Mouse (Mus musculus) limb, embryonic 11.5 days (tissue): ENCODE measurements around the gene Serpinb1c. TPM values are rescaled to one million over a fixed set of nuclear protein-coding genes. Genes with fewer than 3 reads are reported as not detected.
A peak's percentile ranks its signal among the peaks of the same experiment; 100 is the strongest.
"Not testable (repeated sequence)": the region's sequence is repeated elsewhere in the genome, so short reads cannot be mapped to it uniquely, and the experiment has no call there.

ENCODE experiments used
- ATAC-seq: fragments of 200-750 bp; cut with Nextera tagmentation; 2 replicates; pipeline ENCODE4 v1.8.0; 2017; ENCODE audit warnings: low read depth; ENCODE audit not compliant: insufficient number of reproducible peaks, low FRiP score, low TSS enrichment
- DNase-seq: peaks from one replicate; pipeline ENCODE4 v3.0.0-alpha.2; 2015; ENCODE audit warnings: low spot score
- H3K27ac ChIP-seq: fragments of 300-500 bp; sonication (generic); replicated peaks from 2 replicates; pipeline ENCODE4 v1.5.1; 2014; ENCODE audit warnings: low read depth, mild to moderate bottlenecking, low read length
- H3K27me3 ChIP-seq: fragments of 300-500 bp; sonication (generic); 2 replicates; pipeline ENCODE4 v1.6.1; 2014; ENCODE audit warnings: mild to moderate bottlenecking, low read length, mixed read lengths; ENCODE audit not compliant: control insufficient read depth, insufficient read depth
- H3K36me3 ChIP-seq: fragments of 300-500 bp; sonication (generic); 2 replicates; pipeline ENCODE4 v1.6.1; 2014; ENCODE audit warnings: mild to moderate bottlenecking, low read length, moderate library complexity, mixed read lengths; ENCODE audit not compliant: control insufficient read depth, insufficient read depth
- H3K4me1 ChIP-seq: fragments of 300-500 bp; sonication (generic); 2 replicates; pipeline ENCODE4 v1.6.1; 2014; ENCODE audit warnings: low read length, mixed read lengths; ENCODE audit not compliant: control insufficient read depth, insufficient read depth
- H3K4me2 ChIP-seq: fragments of 300-500 bp; sonication (generic); 2 replicates; pipeline ENCODE4 v1.6.1; 2014; ENCODE audit warnings: low read depth, mild to moderate bottlenecking, moderate library complexity; ENCODE audit not compliant: severe bottlenecking
- H3K4me3 ChIP-seq: fragments of 300-500 bp; sonication (generic); 2 replicates; pipeline ENCODE4 v1.5.1; 2014; ENCODE audit warnings: low read depth, low read length
- H3K9ac ChIP-seq: fragments of 300-500 bp; sonication (generic); 2 replicates; pipeline ENCODE4 v1.6.1; 2014; ENCODE audit warnings: mild to moderate bottlenecking, low read length
- H3K9me3 ChIP-seq: fragments of 300-500 bp; sonication (generic); 2 replicates; pipeline ENCODE4 v1.6.1; 2016; ENCODE audit warnings: low read length; ENCODE audit not compliant: control insufficient read depth
- WGBS: fragments of 180-500 bp; shearing (Covaris S2); extraction: QIAGEN DNeasy Blood & Tissue Kit; methylation state at CpG from one replicate; pipeline ENCODE4 v1.1.7; 2014; 5-methylcytosine and 5-hydroxymethylcytosine counted together
- polyA plus RNA-seq: library from polyadenylated mRNA; unstranded; fragments of >200 nt; fragmentation: Nextera tagmentation; extraction: Ambion mirVana; gene quantifications from 2 replicates; pipeline ENCODE4 v1.2.1, GENCODE M21; 2014

Serpinb1c gene
- polyA plus RNA-seq, 1 experiment from 2014 or later = not detected

GRCm38 (mm10) chr13:32922622-32923021 is 24.6 kb upstream of the Serpinb1c start:
- H3K27ac ChIP-seq = no peak overlapping the region
- H3K9me3 ChIP-seq = no peaks in the 10 kb centered on the region
- DNase-seq (no peak), ATAC-seq (no peak)
- no peak overlapping the region for H3K4me3 ChIP-seq
- H3K27me3 ChIP-seq = no peaks in the 10 kb centered on the region
- no peaks in the 10 kb centered on the region for H3K36me3 ChIP-seq
- H3K4me2 ChIP-seq = no peak overlapping the region
- no peaks in the 10 kb centered on the region for H3K4me1 ChIP-seq
- H3K9ac ChIP-seq = no peak overlapping the region

- Histone ChIP-seq H3K36me3 (no peaks in the 10 kb centered on the region), H3K9me3 (no peaks in the 10 kb centered on the region), H3K27me3 (no peaks in the 10 kb centered on the region), H3K4me2 (no peak overlapping the region), H3K4me3 (no peak overlapping the region), H3K27ac (no peak overlapping the region), H3K9ac (no peak overlapping the region), H3K4me1 (no peaks in the 10 kb centered on the region)
- no peak for DNase-seq
- no peak for ATAC-seq
Measured at GRCm38 (mm10) chr13:32912770-32913380, 14.9 kb upstream of the Serpinb1c start.

- Histone ChIP-seq H3K36me3 (no peaks in the 10 kb centered on the region), H3K27ac (no peak overlapping the region), H3K4me1 (no peaks in the 10 kb centered on the region), H3K4me2 (no peak overlapping the region), H3K4me3 (no peak overlapping the region), H3K9me3 (no peaks in the 10 kb centered on the region), H3K27me3 (no peaks in the 10 kb centered on the region), H3K9ac (no peak overlapping the region)
- DNase-seq (no peak), ATAC-seq (no peak)
- WGBS = 84% methylated on average over 3 of the region's 3 CpGs
Measured at GRCm38 (mm10) chr13:32908182-32908581, 10.2 kb upstream of the Serpinb1c start.

GRCm38 (mm10) chr13:32903211-32903873 is 5.3 kb upstream of the Serpinb1c start:
- Histone ChIP-seq H3K36me3 (no peaks in the 10 kb centered on the region), H3K9me3 (no peaks in the 10 kb centered on the region), H3K4me3 (no peak overlapping the region), H3K9ac (no peak overlapping the region), H3K4me1 (no peaks in the 10 kb centered on the region), H3K27me3 (no peaks in the 10 kb centered on the region), H3K4me2 (no peak overlapping the region), H3K27ac (no peak overlapping the region)
- WGBS = 34% methylated on average over 8 of the region's 8 CpGs
- DNase-seq (peak; percentile 96), ATAC-seq (peak; percentile 86; the same call in 1 of the 2 replicates)

GRCm38 (mm10) chr13:32902481-32903015 is 4.5 kb upstream of the Serpinb1c start:
- Histone ChIP-seq H3K27ac (no peak overlapping the region), H3K27me3 (no peaks in the 10 kb centered on the region), H3K36me3 (no peaks in the 10 kb centered on the region), H3K4me2 (no peak overlapping the region), H3K9ac (no peak overlapping the region), H3K9me3 (no peaks in the 10 kb centered on the region), H3K4me1 (no peaks in the 10 kb centered on the region), H3K4me3 (no peak overlapping the region)
- WGBS = 25% methylated on average over 4 of the region's 4 CpGs
- DNase-seq (peak; percentile 77), ATAC-seq (0 out of 2 replicates have a peak, but pooled peaks have one; percentile 40)

GRCm38 (mm10) chr13:32900639-32901038 is 2.6 kb upstream of the Serpinb1c start:
- no peaks in the 10 kb centered on the region for H3K36me3 ChIP-seq
- H3K9ac ChIP-seq = no peak overlapping the region
- H3K27ac ChIP-seq = no peak overlapping the region
- H3K27me3 ChIP-seq = no peaks in the 10 kb centered on the region
- WGBS = 14% methylated on average over 2 of the region's 2 CpGs
- no peak overlapping the region for H3K4me3 ChIP-seq
- ATAC-seq = no peak
- no peak overlapping the region for H3K4me2 ChIP-seq
- peak; percentile 49 for DNase-seq
- H3K4me1 ChIP-seq = no peaks in the 10 kb centered on the region
- no peaks in the 10 kb centered on the region for H3K9me3 ChIP-seq

GRCm38 (mm10) chr13:32899114-32899513 is 1.1 kb upstream of the Serpinb1c start:
- WGBS = 60% methylated on average over 1 of the region's 2 CpGs

GRCm38 (mm10) chr13:32896931-32897330 is 1.1 kb downstream of the Serpinb1c start:
- Histone ChIP-seq H3K36me3 (no peaks in the 10 kb centered on the region), H3K9me3 (no peaks in the 10 kb centered on the region), H3K9ac (no peak overlapping the region), H3K4me3 (no peak overlapping the region), H3K27me3 (no peaks in the 10 kb centered on the region), H3K4me2 (no peak overlapping the region), H3K27ac (no peak overlapping the region), H3K4me1 (no peaks in the 10 kb centered on the region)
- ATAC-seq = no peak
- DNase-seq = no peak
- 77% methylated on average over 4 of the region's 4 CpGs for WGBS

More at GRCm38 (mm10) chr13:32899114-32899513, 1.1 kb upstream of the Serpinb1c start:
- not testable (repeated sequence) for H3K4me3 ChIP-seq, H3K9me3 ChIP-seq, ATAC-seq, H3K27me3 ChIP-seq, H3K9ac ChIP-seq, DNase-seq, H3K4me2 ChIP-seq, H3K36me3 ChIP-seq, H3K27ac ChIP-seq, H3K4me1 ChIP-seq
